Mouse (Mus musculus): ENCODE data around the gene Dpep2nb.
"Not testable (repeated sequence)": the region's sequence is repeated elsewhere in the genome, so short reads cannot be mapped to it uniquely, and the experiment has no call there.

Gene Dpep2nb

GRCm38 (mm10) chr8:106007135-106007534, 1.4 kb upstream of the Dpep2nb start:
- DNase-seq (ENCODE audit: low read depth, low spot score): no peak

DNA sequence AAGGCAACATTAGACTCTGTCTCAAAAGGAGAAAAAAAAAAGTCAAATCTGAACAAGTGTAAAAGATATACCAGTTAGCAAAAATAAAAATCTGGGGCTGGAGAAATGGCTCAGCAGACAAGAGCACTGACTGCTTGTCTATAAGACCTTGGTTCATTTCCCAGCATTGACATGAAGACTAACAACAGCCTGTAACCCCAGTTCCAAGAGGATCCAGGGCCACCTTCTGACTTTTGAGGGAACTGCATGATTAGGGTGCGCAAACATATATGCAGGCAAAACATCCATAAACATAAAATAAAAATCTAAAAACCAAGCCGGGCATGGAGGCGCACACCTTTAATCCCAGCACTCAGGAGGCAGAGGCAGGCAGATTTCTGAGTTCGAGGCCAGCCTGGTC, 638 bp upstream of the Dpep2nb start:
- DNase-seq (ENCODE audit: low read depth, low spot score): no peak

GRCm38 (mm10) chr8:106004538-106005207, 1.1 kb downstream of the Dpep2nb start:
- DNase-seq (ENCODE audit: low read depth, low spot score): no peak

- no peak for DNase-seq (ENCODE audit: low read depth, low spot score)
Measured at GRCm38 (mm10) chr8:106001908-106002307, 3.9 kb downstream of the Dpep2nb start.

DNA sequence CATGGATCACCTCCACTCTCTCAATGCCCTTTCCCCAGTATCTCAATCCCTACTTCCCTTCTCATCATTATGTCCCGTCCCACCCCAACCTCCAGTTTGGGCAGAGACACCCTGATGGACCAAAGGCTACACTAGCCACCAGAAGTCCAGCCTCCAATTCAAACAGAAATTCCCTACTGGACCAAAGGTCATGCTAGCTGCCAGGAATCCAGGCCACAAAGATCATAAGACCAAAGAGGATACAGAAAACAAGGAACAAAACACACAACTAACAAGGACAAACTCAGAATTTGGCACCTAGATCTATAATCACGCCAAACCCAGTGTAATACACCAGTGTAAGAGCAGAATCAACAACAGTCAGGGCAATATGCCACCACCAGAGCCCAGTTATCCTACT, 6.8 kb downstream of the Dpep2nb start:
- DNase-seq (ENCODE audit: low read depth, low spot score): no peak

- DNase-seq (ENCODE audit: low read depth, low spot score): no peak
Measured at GRCm38 (mm10) chr8:105996359-105996758, 9.4 kb downstream of the Dpep2nb start.

DNA sequence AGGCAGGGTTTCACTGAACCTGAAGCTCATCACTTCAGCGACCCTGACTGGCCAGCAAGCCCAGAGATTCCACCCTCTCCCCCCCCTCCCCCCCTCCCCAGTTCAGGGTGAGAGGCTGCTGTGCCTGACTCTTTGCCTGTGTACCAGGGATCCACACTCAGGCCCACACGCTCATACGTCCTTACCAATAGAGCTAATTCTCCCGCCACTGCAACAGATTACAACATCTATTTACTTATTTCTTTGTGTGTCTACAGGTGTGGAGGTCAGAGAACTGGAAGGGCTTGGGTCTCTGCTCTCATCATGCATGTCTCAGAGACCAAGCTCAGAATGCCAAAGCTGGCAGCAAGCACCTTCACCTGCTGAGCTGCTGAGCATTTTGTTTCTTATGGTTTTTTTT, 12.5 kb downstream of the Dpep2nb start:
- no peak for DNase-seq (ENCODE audit: low read depth, low spot score)

DNA sequence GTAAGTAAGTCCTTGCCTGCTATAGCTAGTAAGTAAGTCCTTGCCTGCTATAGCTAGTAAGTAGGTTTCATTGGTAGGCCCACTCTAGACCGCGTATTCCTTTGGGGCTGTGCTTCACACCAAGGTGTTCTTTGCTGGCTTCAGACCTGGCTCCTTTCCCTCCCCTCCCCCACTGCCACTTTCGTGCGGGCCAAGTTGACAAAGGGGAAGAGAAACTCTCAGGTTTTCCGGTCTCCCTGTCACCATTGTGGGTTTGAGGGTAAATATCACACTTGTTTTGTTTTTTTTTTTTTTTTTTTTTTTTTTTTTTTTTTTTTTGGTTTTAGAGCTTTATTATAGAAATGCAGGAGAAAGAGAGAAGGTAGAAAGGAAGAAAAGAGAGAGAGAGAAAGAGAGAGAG, 13.3 kb downstream of the Dpep2nb start:
- DNase-seq (ENCODE audit: low read depth, low spot score): no peak

- no peak for DNase-seq (ENCODE audit: low read depth, low spot score)
Measured at GRCm38 (mm10) chr8:105991546-105991945, 14.2 kb downstream of the Dpep2nb start.

DNA sequence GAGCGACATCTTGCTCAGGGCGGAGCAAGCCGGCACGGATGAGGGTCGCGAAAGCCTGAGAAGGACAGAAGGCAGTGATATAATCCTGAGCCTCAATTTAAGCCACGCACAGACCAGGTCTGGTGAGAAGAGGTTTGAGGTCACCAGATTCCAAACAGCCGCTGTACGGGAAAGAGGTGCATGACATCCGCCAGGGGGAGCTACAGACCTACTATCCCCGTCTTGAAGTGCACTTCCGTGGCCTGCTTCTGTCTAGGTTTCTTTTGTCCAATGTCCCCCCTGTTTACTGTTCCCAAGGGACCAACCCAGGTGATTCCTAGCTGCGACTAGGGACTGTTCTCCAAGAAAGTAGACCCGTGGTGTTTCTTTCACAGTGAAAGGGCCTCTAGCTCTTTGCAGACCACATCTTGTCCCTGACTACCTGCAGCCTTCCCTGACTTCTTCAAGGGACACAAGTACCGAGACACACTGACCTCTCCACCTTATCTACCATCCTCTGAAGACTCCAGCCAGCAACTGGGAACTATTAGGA, 14.9 kb downstream of the Dpep2nb start, which contains the start of gene Dus2:
Dus2 (plus strand) TSS at position 482 of the 532 bp plus-strand sequence.
- peak; percentile 36 for DNase-seq (ENCODE audit: low read depth, low spot score)

- DNase-seq (ENCODE audit: low read depth, low spot score): no peak
Measured at GRCm38 (mm10) chr8:105988546-105988945, 17.2 kb downstream of the Dpep2nb start.

DNA sequence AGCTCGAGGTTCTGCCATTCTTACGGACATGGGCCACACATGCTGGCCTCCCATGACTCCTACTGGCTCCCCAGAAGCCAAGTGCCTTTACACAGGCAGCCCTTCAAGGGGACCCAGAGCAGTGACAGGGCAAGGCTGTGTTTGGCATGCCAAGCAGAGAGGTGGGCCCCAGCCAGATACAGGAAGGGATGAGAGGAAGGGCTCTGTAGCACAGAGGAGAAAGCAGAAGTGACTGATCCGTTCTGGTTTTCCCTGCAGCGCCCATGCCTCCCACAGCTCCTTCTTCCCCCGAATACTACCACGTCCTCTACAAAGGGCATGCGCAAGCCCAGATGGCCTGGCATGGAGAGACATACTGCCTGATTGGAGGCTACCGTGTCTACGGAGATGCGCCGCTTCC, 22.4 kb downstream of the Dpep2nb start:
- not testable (repeated sequence) for DNase-seq (ENCODE audit: low read depth, low spot score)

DNA sequence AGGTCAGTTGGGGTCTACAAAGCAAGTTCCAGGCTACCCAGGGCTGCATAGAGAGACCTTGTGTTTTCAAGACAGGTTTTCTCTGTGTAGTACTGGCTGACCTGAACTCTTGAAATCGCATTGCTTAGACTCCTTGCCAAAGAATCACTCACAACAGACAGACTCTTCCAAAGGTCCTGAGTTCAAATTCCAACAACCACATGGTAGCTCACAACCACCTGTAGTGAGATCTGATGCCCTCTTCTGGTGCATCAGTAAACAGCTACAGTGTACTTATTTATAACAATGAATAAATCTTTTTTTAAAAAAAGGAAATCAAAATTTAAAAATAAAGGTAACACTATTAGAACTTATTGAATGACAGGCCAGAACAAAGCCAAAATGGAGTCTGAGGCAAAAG, 24.6 kb downstream of the Dpep2nb start:
- no peak for DNase-seq (ENCODE audit: low read depth, low spot score)

GRCm38 (mm10) chr8:105979325-105979724, 26.4 kb downstream of the Dpep2nb start, which contains the start of gene Dpep3:
TSS of gene Dpep3 (minus strand) at chr8:105979429.
- DNase-seq (ENCODE audit: low read depth, low spot score): no peak

DNA sequence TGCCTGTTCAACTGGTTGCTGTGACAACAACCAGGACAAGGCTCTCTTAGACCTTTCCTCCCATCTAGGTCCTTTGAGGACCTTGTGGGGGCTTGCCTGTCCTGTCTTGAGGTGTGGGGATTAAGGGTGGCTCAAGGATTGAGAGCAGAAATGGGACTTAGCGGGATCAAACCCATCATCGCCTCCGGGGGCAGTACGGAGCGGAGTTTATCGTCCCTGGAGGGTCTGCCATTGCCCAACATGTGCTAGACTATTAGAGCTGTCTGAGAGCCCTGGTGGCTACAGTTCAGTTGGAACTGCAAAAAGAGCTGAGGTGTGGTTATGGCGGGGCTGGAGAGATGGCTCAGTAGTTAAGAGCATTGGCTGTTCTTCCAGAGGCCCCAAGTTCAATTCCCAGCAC, 30.4 kb downstream of the Dpep2nb start:
- no peak for DNase-seq (ENCODE audit: low read depth, low spot score)

GRCm38 (mm10) chr8:105971019-105971720, 34.6 kb downstream of the Dpep2nb start:
- no peak for DNase-seq (ENCODE audit: low read depth, low spot score)

GRCm38 (mm10) chr8:105969367-105969766, 36.4 kb downstream of the Dpep2nb start:
- no peak for DNase-seq (ENCODE audit: low read depth, low spot score)

- no peak for DNase-seq (ENCODE audit: low read depth, low spot score)
Measured at GRCm38 (mm10) chr8:105966692-105967311, 39.0 kb downstream of the Dpep2nb start.

DNA sequence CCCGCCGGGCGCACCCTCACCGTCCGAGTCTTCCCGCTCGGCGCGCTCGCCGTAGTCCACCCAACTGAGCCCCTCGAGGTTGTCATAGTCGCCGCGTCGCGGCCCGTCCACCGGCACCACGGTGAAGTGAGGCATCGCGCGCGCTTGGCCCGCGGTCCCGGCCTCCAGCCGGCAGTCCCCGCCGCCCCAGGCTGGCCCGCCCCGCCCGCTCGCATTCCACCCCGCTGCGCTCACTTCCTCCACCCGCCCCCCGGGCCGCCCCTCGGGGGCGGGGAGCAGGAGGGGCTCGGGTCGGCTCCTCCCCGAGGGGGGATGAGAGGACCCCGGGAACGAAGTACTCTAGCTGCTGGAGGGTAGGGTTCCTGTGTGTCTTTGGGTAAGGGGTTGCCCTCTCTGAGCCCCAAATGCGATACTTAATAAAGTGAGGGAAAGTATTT, 39.9 kb downstream of the Dpep2nb start, which contains the start of gene Slc12a4:
Slc12a4 (minus strand) TSS at position 193 of the 437 bp plus-strand sequence.
- DNase-seq (ENCODE audit: low read depth, low spot score): no peak

- DNase-seq (ENCODE audit: low read depth, low spot score): no peak
Measured at GRCm38 (mm10) chr8:105965266-105965904, 40.4 kb downstream of the Dpep2nb start.

DNA sequence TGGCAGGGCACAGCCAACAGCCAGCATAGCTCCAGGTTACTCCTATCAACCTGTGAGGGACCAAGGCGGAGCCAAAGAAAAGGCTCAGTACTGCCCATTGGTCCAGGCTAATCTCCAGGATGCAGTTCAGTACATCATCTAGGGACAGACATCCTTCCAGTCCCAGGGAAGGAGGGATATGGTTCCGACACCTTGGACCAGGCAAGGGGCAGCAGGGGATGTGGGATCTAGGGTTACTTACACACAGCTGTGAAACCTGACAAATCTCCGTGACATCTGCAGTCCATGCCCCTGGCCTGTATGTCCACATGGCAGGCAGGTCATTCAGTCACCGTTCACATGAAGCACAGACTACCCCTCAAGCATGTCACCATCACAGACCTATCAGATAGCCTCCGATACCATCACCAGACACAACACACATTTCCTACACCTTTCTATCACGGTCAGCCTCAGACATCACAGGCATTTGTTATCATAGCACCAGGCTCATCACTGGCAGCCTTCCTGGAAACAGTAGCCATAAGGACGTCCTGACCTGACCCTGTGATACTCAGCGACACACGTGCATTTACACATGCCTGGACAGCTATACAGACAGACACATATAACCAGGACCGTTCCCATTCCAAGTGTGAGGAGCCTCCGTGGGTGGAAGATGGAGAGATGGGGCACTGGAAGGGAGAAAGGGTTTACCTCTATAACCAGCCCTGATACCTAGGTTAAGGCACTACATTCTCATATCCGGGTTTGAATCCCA, 41.1 kb downstream of the Dpep2nb start:
- DNase-seq (ENCODE audit: low read depth, low spot score): no peak
